In genomic region chr1:84426679-84427078, GRCm38 (mm10) we compare ENCODE assay signal across 24 mouse cellular contexts.
A peak's percentile ranks its signal among the peaks of the same experiment; 100 is the strongest.
DNase-seq lines count a peak whose midpoint lies in the region; ATAC-seq lines count a peak whose summit lies in the region.
"Had no signal": no experiment of that assay in that cellular context is flagged by ENCODE, and none has a peak within 500 bp of the region (broad histone marks: within the 10 kb centered on the region; RNA-seq: fewer than 3 reads in every experiment).

No protein-coding gene starts in this region.

- no peak overlapping the region for H3K9ac ChIP-seq in midbrain, embryonic 14.5 days (replicated peaks; ENCODE audit: low read length)
- no peak overlapping the region for H3K9ac ChIP-seq in heart, embryonic 11.5 days (ENCODE audit: low read depth, low read length)
- H3K9ac ChIP-seq: forebrain, postnatal 0 days; hindbrain, embryonic 13.5 days; intestine, embryonic 15.5 days had no signal

- peak; percentile 89 for ATAC-seq in granulocyte monocyte progenitor cell, adult 5-6 weeks (replicated peaks; ENCODE audit: poor library complexity, severe bottlenecking)
- peak; percentile 82 for ATAC-seq in megakaryocyte progenitor cell, adult 5-6 weeks (replicated peaks; ENCODE audit: poor library complexity)
- no peak for ATAC-seq in midbrain, embryonic 14.5 days (ENCODE audit: low FRiP score, low TSS enrichment)
- no peak for ATAC-seq in heart, embryonic 11.5 days (replicated peaks; ENCODE audit: insufficient number of reproducible peaks, low FRiP score, low TSS enrichment)
- ATAC-seq: activated CD4-positive, CD25-positive, alpha-beta regulatory T cell, adult 4 months; CD4-positive, CD25-positive, alpha-beta regulatory T cell, adult 4 months; forebrain, embryonic 14.5 days; forebrain, postnatal 0 days; intestine, embryonic 15.5 days had no signal

- no peaks in the 10 kb centered on the region for H3K9me3 ChIP-seq in midbrain, embryonic 14.5 days (ENCODE audit: control insufficient read depth, low read length)
- no peaks in the 10 kb centered on the region for H3K9me3 ChIP-seq in heart, embryonic 11.5 days (replicated peaks; ENCODE audit: control insufficient read depth, low read length)
- H3K9me3 ChIP-seq: forebrain, embryonic 10.5 days; heart, embryonic 10.5 days; hindbrain, embryonic 10.5 days; hindbrain, embryonic 13.5 days; intestine, embryonic 15.5 days had no signal

- no peak for DNase-seq in midbrain, embryonic 14.5 days
- DNase-seq in Muller cell, postnatal 12 days (ENCODE audit: inconsistent ontology term) = no peak
- DNase-seq: adrenal gland, postnatal 10 days; adrenal gland, postnatal 36 days; cerebellum, adult 11-12 months; cerebellum, adult 8-10 months; cerebellum, postnatal 10 days; cerebellum, postnatal 36 days; forebrain, postnatal 0 days; gastrocnemius, adult 2 months; gastrocnemius, postnatal 14 days; heart, adult 2 months had no signal

- no peak overlapping the region for H3K4me3 ChIP-seq in brown adipose tissue, adult 24 weeks (ENCODE audit: insufficient read depth, low read depth, low read length)
- H3K4me3 ChIP-seq in midbrain, embryonic 14.5 days (replicated peaks; ENCODE audit: low read depth, low read length) = no peak overlapping the region
- H3K4me3 ChIP-seq in heart, embryonic 11.5 days (ENCODE audit: low read depth, low read length) = no peak overlapping the region
- H3K4me3 ChIP-seq: forebrain, embryonic 10.5 days; gastrocnemius, adult 2 months; heart, adult 2 months; heart, embryonic 10.5 days; hindbrain, embryonic 10.5 days; hindbrain, embryonic 13.5 days; intestine, embryonic 15.5 days had no signal

- H3K4me1 ChIP-seq in brown adipose tissue, adult 24 weeks (ENCODE audit: control insufficient read depth, insufficient read depth, insufficient read length, low read length) = no peaks in the 10 kb centered on the region
- no peaks in the 10 kb centered on the region for H3K4me1 ChIP-seq in midbrain, embryonic 14.5 days (ENCODE audit: control insufficient read depth, insufficient read depth, low read length)
- H3K4me1 ChIP-seq in heart, embryonic 11.5 days (ENCODE audit: control insufficient read depth, insufficient read depth, low read length) = no peaks in the 10 kb centered on the region
- H3K4me1 ChIP-seq: heart, embryonic 10.5 days; hindbrain, embryonic 10.5 days; hindbrain, embryonic 13.5 days; intestine, embryonic 15.5 days had no signal

- no peaks in the 10 kb centered on the region for H3K27me3 ChIP-seq in midbrain, embryonic 14.5 days (ENCODE audit: control insufficient read depth, insufficient read depth, low read length)
- H3K27me3 ChIP-seq in heart, embryonic 11.5 days (ENCODE audit: control insufficient read depth, insufficient read depth, low read length) = no peaks in the 10 kb centered on the region
- H3K27me3 ChIP-seq: hindbrain, embryonic 13.5 days; intestine, embryonic 15.5 days had no signal

- no peaks in the 10 kb centered on the region for H3K36me3 ChIP-seq in midbrain, embryonic 14.5 days (ENCODE audit: control insufficient read depth, insufficient read depth, low read length)
- H3K36me3 ChIP-seq in heart, embryonic 11.5 days (ENCODE audit: control insufficient read depth, insufficient read depth, low read length) = no peaks in the 10 kb centered on the region
- H3K36me3 ChIP-seq: forebrain, embryonic 10.5 days; heart, embryonic 10.5 days; hindbrain, embryonic 10.5 days; intestine, embryonic 15.5 days had no signal

- 87% methylated on average over 5 of the region's 5 CpGs for WGBS in midbrain, embryonic 14.5 days
- 77% methylated on average over 5 of the region's 5 CpGs for WGBS in heart, embryonic 11.5 days (ENCODE audit: insufficient replicate concordance)

- H3K4me2 ChIP-seq in midbrain, embryonic 14.5 days (ENCODE audit: low read length) = no peak overlapping the region
- H3K4me2 ChIP-seq in heart, embryonic 11.5 days = no peak overlapping the region
- H3K4me2 ChIP-seq: hindbrain, embryonic 13.5 days; intestine, embryonic 15.5 days had no signal

- 0 out of 2 replicates have a peak overlapping the region, but pooled peaks have one; percentile 45 for H3K27ac ChIP-seq in brown adipose tissue, adult 24 weeks (replicated peaks; ENCODE audit: low read depth, low read length)
- no peak overlapping the region for H3K27ac ChIP-seq in midbrain, embryonic 14.5 days (replicated peaks; ENCODE audit: low read depth, low read length)
- no peak overlapping the region for H3K27ac ChIP-seq in heart, embryonic 11.5 days (ENCODE audit: low read depth, low read length)
- H3K27ac ChIP-seq: forebrain, embryonic 10.5 days; gastrocnemius, adult 2 months; heart, adult 2 months; heart, embryonic 10.5 days; hindbrain, embryonic 10.5 days; hindbrain, embryonic 13.5 days; intestine, embryonic 15.5 days had no signal

Comparison
In these comparisons a context has a peak if more than half of its experiments do, and no peak if none do; other contexts are left out.
1. ATAC-seq: peak in granulocyte monocyte progenitor cell, adult 5-6 weeks (single experiment) and megakaryocyte progenitor cell, adult 5-6 weeks (single experiment); none in midbrain, embryonic 14.5 days (single experiment) and heart, embryonic 11.5 days (single experiment).